Mouse (Mus musculus) G1E (cell line): ENCODE data around the gene Kif13a.

ENCODE experiments used
- CTCF ChIP-seq: IDR thresholded peaks from 2 replicates; pipeline ENCODE4 v1.5.1; 2012; ENCODE audit warnings: low read depth, low read length, inconsistent platforms, mixed read lengths
- GATA1 ChIP-seq: IDR thresholded peaks from 2 replicates; pipeline ENCODE4 v1.6.1; 2012; ENCODE audit warnings: borderline replicate concordance, low read length, inconsistent platforms, mixed read lengths
- GATA2 ChIP-seq: IDR thresholded peaks from 2 replicates; pipeline ENCODE4 v1.6.1; 2012; ENCODE audit warnings: low read depth, low read length, inconsistent platforms, borderline replicate concordance
- POLR2AphosphoS5 ChIP-seq: IDR thresholded peaks from 2 replicates; pipeline ENCODE4 v1.6.1; 2012; ENCODE audit warnings: low read depth, low read length, inconsistent platforms; ENCODE audit not compliant: insufficient replicate concordance
- TAL1 ChIP-seq: conservative IDR thresholded peaks from 2 replicates; pipeline ENCODE4 v1.6.1; 2012; ENCODE audit warnings: low read depth, low read length, inconsistent platforms, mixed read lengths

GRCm38 (mm10) chr13:46886497-46887261 lies 43.0 kb downstream of the Kif13a start:
- no peak for TF ChIP-seq CTCF
- no peak for TF ChIP-seq TAL1
- TF ChIP-seq GATA1, result no peak
- no peak for TF ChIP-seq GATA2
- no peak for TF ChIP-seq POLR2AphosphoS5
